Mouse (Mus musculus) midbrain, embryonic 15.5 days (tissue): Measurements from ENCODE around the gene Ints6. TPM values are rescaled to one million over a fixed set of nuclear protein-coding genes. Genes with fewer than 3 reads are reported as not detected.

Experiments used
- ATAC-seq: fragments of 200-750 bp; cut with Nextera tagmentation; replicated peaks from 2 replicates; pipeline ENCODE4 v1.8.0; 2017; ENCODE audit warnings: moderate TSS enrichment
- H3K27ac ChIP-seq: fragments of 300-500 bp; sonication (generic); 2 replicates; pipeline ENCODE4 v1.5.1; 2015; ENCODE audit warnings: mild to moderate bottlenecking, inconsistent platforms
- H3K27me3 ChIP-seq: fragments of 300-500 bp; sonication (generic); replicated peaks from 2 replicates; pipeline ENCODE4 v1.6.1; 2015; ENCODE audit warnings: inconsistent platforms
- H3K36me3 ChIP-seq: fragments of 300-500 bp; sonication (generic); replicated peaks from 2 replicates; pipeline ENCODE4 v1.6.1; 2015; ENCODE audit warnings: inconsistent platforms
- H3K4me1 ChIP-seq: fragments of 300-500 bp; sonication (generic); 2 replicates; pipeline ENCODE4 v1.6.1; 2015; ENCODE audit warnings: inconsistent platforms
- H3K4me2 ChIP-seq: fragments of 300-500 bp; sonication (generic); 2 replicates; pipeline ENCODE4 v1.6.1; 2015; ENCODE audit warnings: inconsistent platforms, mild to moderate bottlenecking, moderate library complexity
- H3K4me3 ChIP-seq: fragments of 300-500 bp; sonication (generic); 2 replicates; pipeline ENCODE4 v1.5.1; 2015; ENCODE audit warnings: mild to moderate bottlenecking, inconsistent platforms
- H3K9ac ChIP-seq: fragments of 300-500 bp; sonication (generic); 2 replicates; pipeline ENCODE4 v1.6.1; 2015; ENCODE audit warnings: mild to moderate bottlenecking, inconsistent platforms
- H3K9me3 ChIP-seq: fragments of 300-500 bp; sonication (generic); 2 replicates; pipeline ENCODE4 v1.6.1; 2016; ENCODE audit warnings: inconsistent platforms
- WGBS: fragments of 180-500 bp; shearing (Covaris S2); methylation state at CpG from one replicate; pipeline ENCODE4 v1.1.7; 2015; ENCODE audit warnings: mixed read lengths; 5-methylcytosine and 5-hydroxymethylcytosine counted together
- polyA plus RNA-seq: library from polyadenylated mRNA; unstranded; fragments of >200 nt; fragmentation: Nextera tagmentation; extraction: Ambion mirVana; gene quantifications from 2 replicates; pipeline ENCODE4 v1.2.1, GENCODE M21; 2015

The Ints6 gene
- 14.8 and 17.0 TPM in 2 replicates for polyA plus RNA-seq

GRCm38 (mm10) chr14:62761036-62761881 lies at the start of gene Ints6:
TSS of gene Ints6 (minus strand) at chr14:62761169.
- no peaks in the 10 kb centered on the region for H3K9me3 ChIP-seq
- ATAC-seq = peak; percentile 96
- peak within 1 kb of the TSS; percentile 99 for H3K27ac ChIP-seq
- H3K27me3 ChIP-seq = no peaks in the 10 kb centered on the region
- peak within 1 kb of the TSS; percentile 96 for H3K9ac ChIP-seq
- under 1% methylated on average over 68 of the region's 72 CpGs for WGBS
- no peaks in the 10 kb centered on the region; the same call in 1 of the 2 replicates for H3K36me3 ChIP-seq
- peak within 1 kb of the TSS; percentile 91 for H3K4me3 ChIP-seq
- H3K4me1 ChIP-seq = peaks cover 20% of the 10 kb centered on the region
- peak within 1 kb of the TSS; percentile 76 for H3K4me2 ChIP-seq

- no peaks in the 10 kb centered on the region for H3K36me3 ChIP-seq
- H3K9ac ChIP-seq = no peak overlapping the region
- H3K27ac ChIP-seq = no peak overlapping the region
- no peaks in the 10 kb centered on the region for H3K4me1 ChIP-seq
- H3K4me3 ChIP-seq = no peak overlapping the region
- H3K9me3 ChIP-seq = no peaks in the 10 kb centered on the region
- H3K27me3 ChIP-seq = no peaks in the 10 kb centered on the region
- no peak for ATAC-seq
- WGBS = 81% methylated on average over 7 of the region's 7 CpGs
- H3K4me2 ChIP-seq = no peak overlapping the region
These were observed 47.9 kb upstream of the Ints6 start for GRCm38 (mm10) chr14:62808661-62809523.

DNA sequence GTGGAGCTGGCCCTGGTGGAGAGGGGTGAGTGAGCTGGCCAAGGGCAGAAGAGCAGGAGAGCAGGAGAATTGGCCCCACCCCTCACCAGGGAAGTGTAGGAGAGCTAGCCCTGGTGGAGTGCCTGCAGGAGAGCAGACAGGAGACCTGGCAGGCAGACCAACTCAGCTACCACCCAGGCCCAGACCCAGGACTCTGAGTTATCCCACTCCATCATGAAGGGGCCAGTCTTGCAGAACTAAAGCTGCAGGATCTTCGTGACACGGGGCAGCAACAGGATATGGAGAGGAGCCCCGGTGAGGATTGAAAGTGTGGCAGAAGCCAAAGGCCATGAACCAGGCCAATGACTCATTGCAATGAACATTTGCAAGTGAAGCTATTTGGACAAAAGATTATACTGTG lies 46.0 kb upstream of the Ints6 start:
- H3K4me2 ChIP-seq = no peak overlapping the region
- no peak overlapping the region for H3K9ac ChIP-seq
- H3K36me3 ChIP-seq = no peaks in the 10 kb centered on the region
- H3K27me3 ChIP-seq = no peaks in the 10 kb centered on the region
- no peak overlapping the region for H3K27ac ChIP-seq
- no peaks in the 10 kb centered on the region for H3K4me1 ChIP-seq
- H3K9me3 ChIP-seq = no peaks in the 10 kb centered on the region
- 82% methylated on average over 3 of the region's 3 CpGs for WGBS
- H3K4me3 ChIP-seq = no peak overlapping the region
- ATAC-seq = no peak

DNA sequence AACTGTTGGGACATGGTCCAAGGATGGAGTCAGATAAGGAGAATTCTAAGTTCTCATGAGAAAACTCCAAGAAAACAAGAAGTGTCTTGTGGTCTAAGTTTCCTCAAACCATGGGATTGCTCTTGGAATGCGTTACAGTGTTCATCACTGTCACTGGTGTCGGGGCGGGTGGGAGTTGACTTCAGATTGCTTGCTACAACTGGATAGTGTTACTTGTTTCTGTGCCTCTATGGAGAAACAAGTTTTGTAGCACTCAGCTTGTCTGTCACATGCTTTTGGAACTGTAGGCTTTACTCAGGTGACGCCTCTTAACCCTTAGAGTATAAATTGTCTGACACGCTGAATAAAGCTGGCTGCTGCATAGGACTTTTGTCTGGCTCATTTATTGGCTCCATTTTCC lies 42.2 kb upstream of the Ints6 start:
- no peak for ATAC-seq
- WGBS = 88% methylated on average over 5 of the region's 5 CpGs
- H3K9me3 ChIP-seq = no peaks in the 10 kb centered on the region
- H3K4me3 ChIP-seq = no peak overlapping the region
- H3K4me1 ChIP-seq = no peaks in the 10 kb centered on the region
- H3K36me3 ChIP-seq = no peaks in the 10 kb centered on the region
- no peaks in the 10 kb centered on the region for H3K27me3 ChIP-seq
- H3K9ac ChIP-seq = no peak overlapping the region
- H3K4me2 ChIP-seq = no peak overlapping the region
- no peak overlapping the region for H3K27ac ChIP-seq

DNA sequence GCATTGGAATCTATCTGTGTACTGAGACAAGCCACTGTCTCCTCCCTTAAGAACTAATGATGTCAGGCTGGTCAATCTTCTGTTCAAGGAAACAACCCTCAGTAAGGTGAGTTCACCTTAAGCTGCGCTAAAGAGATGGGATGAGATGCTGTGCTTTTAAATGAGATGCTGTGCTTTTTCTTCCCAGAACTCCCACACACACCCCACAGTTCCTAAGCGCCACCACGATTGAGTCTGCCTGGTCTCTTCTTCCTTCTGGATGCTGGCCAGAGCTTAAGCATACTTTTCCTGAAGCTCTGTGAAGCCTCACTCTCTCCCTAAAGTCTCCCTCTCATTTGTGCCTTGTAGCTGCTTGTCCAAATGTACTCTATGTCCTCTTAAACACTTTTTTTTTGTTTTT lies 39.8 kb upstream of the Ints6 start:
- Histone ChIP-seq H3K4me2 (no peak overlapping the region), H3K4me3 (no peak overlapping the region), H3K4me1 (no peaks in the 10 kb centered on the region), H3K27me3 (no peaks in the 10 kb centered on the region), H3K9ac (no peak overlapping the region), H3K9me3 (no peaks in the 10 kb centered on the region), H3K36me3 (no peaks in the 10 kb centered on the region), H3K27ac (no peak overlapping the region)
- ATAC-seq = no peak
- WGBS = 75% methylated on average over 3 of the region's 3 CpGs

DNA sequence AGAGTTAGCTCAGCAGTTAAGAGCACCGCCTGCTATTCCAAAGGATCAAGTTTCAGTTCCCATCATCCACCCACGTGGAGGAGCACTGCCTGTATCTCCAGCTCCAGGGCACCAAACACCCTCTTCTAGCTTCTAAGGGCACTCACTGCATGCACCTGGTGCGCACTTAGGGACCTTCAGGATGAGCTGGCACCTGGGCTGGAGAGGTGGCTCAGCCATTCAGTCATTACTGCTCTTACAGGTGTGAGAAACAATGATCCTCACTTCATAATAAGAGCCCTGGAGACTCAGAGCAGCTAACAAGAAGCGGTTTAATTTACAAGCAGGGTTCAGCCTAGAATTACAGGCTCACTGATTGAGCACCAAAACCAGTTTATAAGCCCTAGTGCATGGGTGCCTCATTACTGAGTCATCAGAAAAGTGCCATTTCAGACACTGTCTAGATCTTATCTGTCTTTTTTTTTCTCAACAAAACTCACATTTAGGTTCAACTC lies 37.7 kb upstream of the Ints6 start:
- no peaks in the 10 kb centered on the region for H3K9me3 ChIP-seq
- H3K4me2 ChIP-seq = no peak overlapping the region
- H3K4me3 ChIP-seq = no peak overlapping the region
- H3K4me1 ChIP-seq = no peaks in the 10 kb centered on the region
- no peaks in the 10 kb centered on the region for H3K27me3 ChIP-seq
- no peak overlapping the region for H3K27ac ChIP-seq
- ATAC-seq = no peak
- H3K36me3 ChIP-seq = no peaks in the 10 kb centered on the region
- no peak overlapping the region for H3K9ac ChIP-seq
- WGBS = 7% methylated on average over 4 of the region's 4 CpGs

- H3K4me2 ChIP-seq = no peak overlapping the region
- no peak overlapping the region for H3K4me3 ChIP-seq
- no peaks in the 10 kb centered on the region for H3K9me3 ChIP-seq
- ATAC-seq = no peak
- WGBS = 79% methylated on average over 7 of the region's 7 CpGs
- no peak overlapping the region for H3K27ac ChIP-seq
- H3K4me1 ChIP-seq = no peaks in the 10 kb centered on the region
- H3K36me3 ChIP-seq = no peaks in the 10 kb centered on the region
- no peak overlapping the region for H3K9ac ChIP-seq
- no peaks in the 10 kb centered on the region for H3K27me3 ChIP-seq
These were observed 34.8 kb upstream of the Ints6 start for GRCm38 (mm10) chr14:62795719-62796118.

DNA sequence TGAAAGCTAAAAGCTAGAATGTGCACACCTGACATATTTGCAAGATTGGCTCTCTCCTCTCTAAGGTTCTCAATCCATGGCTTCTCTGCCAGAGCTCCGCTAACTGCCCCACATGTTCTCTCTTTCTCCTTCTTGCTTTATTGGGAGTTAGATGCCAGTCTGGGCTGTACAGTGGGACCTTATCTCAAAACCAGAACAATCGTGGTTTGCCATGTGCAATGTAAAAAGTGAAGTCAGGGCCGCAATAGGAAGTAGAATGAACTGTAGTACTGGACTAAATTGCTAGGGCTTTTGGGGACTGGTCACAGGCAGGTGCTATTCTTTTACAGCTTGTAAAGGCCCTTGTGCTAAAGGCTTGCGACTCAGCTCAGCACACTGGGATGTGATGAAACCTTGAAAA lies 28.3 kb upstream of the Ints6 start:
- Histone ChIP-seq H3K9ac (no peak overlapping the region), H3K36me3 (no peaks in the 10 kb centered on the region), H3K9me3 (no peaks in the 10 kb centered on the region), H3K27ac (no peak overlapping the region), H3K4me1 (no peaks in the 10 kb centered on the region), H3K27me3 (no peaks in the 10 kb centered on the region), H3K4me2 (no peak overlapping the region), H3K4me3 (no peak overlapping the region)
- WGBS = 61% methylated on average over 4 of the region's 4 CpGs
- no peak for ATAC-seq

DNA sequence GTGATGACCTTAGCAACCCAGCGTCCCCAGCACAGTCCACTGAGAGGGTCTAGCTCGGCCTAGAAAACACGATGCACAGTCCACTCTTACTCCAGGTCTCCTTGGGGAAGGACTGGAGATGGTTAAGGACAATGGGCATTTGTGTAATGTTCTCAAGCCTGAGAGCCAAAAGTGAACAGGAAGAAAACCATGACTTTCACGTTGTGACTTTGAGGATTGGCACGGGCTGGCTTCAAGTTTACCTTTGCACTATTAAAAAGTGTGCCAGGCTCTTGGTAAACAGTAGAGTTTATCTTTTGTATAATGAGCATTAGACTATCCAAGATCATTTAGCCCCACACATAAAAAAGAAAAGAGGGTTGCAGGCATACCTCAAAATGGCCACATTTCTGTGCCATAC lies 22.0 kb upstream of the Ints6 start:
- no peak overlapping the region for H3K9ac ChIP-seq
- H3K4me1 ChIP-seq = no peaks in the 10 kb centered on the region
- WGBS = 93% methylated on average over 5 of the region's 5 CpGs
- no peaks in the 10 kb centered on the region for H3K36me3 ChIP-seq
- H3K4me2 ChIP-seq = no peak overlapping the region
- H3K27me3 ChIP-seq = no peaks in the 10 kb centered on the region
- no peak for ATAC-seq
- H3K27ac ChIP-seq = no peak overlapping the region
- no peaks in the 10 kb centered on the region for H3K9me3 ChIP-seq
- no peak overlapping the region for H3K4me3 ChIP-seq

DNA sequence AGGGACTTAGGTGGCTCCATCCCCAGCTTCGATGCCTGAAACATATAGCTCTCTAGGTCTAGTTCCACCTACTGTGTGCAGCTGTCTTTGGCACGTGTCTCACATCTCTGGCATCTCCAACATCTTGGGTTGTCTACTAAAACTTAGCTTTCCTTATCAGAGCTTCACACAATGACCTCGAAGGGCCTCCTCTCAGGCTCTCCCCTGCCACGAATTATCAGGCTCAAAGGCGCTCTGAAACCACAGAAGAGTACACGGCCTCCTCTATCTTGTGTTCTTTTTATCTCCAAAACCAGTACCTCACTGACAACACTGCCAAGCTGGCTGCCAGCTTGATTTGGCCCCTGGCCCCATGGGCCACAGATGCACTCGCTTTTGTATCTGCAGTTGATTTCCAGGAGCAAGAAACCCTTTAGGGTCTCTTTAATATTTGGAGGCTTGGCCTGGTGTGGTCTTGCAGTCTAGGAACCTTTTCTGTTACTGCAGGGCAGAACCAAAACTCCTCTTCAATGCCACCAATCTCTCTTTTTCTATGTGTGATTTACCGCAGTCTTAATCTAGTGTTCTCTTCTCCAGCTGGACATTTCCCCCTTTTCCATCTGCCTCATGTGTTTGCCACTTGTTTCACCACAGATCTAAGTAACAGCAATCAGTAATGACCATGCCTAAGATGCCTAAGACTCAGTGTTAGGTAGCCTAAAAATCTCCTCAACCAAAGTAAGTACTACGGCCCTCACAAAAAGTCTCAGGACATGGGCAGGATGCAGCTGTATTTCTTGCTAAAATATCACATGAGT lies 19.7 kb upstream of the Ints6 start:
- no peaks in the 10 kb centered on the region for H3K27me3 ChIP-seq
- no peak for ATAC-seq

GRCm38 (mm10) chr14:62778095-62778494 lies 17.1 kb upstream of the Ints6 start:
- Histone ChIP-seq H3K9me3 (no peaks in the 10 kb centered on the region), H3K27ac (no peak overlapping the region), H3K9ac (no peak overlapping the region), H3K4me2 (no peak overlapping the region), H3K36me3 (no peaks in the 10 kb centered on the region), H3K27me3 (no peaks in the 10 kb centered on the region), H3K4me1 (no peaks in the 10 kb centered on the region), H3K4me3 (no peak overlapping the region)
- WGBS = 92% methylated on average over 9 of the region's 9 CpGs
- no peak for ATAC-seq

More for the DNA sequence above, 19.7 kb upstream of the Ints6 start:
- H3K4me2 ChIP-seq = no peak overlapping the region
- no peak overlapping the region for H3K27ac ChIP-seq
- no peak overlapping the region for H3K9ac ChIP-seq
- H3K9me3 ChIP-seq = no peaks in the 10 kb centered on the region
- no peak overlapping the region for H3K4me3 ChIP-seq
- no peaks in the 10 kb centered on the region for H3K36me3 ChIP-seq
- no peaks in the 10 kb centered on the region for H3K4me1 ChIP-seq
- 86% methylated on average over 9 of the region's 9 CpGs for WGBS

GRCm38 (mm10) chr14:62775034-62775433 lies 14.1 kb upstream of the Ints6 start:
- 90% methylated on average over 3 of the region's 3 CpGs for WGBS
- no peak overlapping the region for H3K9ac ChIP-seq
- no peak overlapping the region for H3K4me3 ChIP-seq
- H3K36me3 ChIP-seq = no peaks in the 10 kb centered on the region
- no peaks in the 10 kb centered on the region for H3K27me3 ChIP-seq
- H3K4me2 ChIP-seq = no peak overlapping the region
- ATAC-seq = no peak
- H3K9me3 ChIP-seq = no peaks in the 10 kb centered on the region
- H3K27ac ChIP-seq = no peak overlapping the region
- no peaks in the 10 kb centered on the region for H3K4me1 ChIP-seq
